Mouse (Mus musculus) yolk sac, embryonic 10.5 days (tissue): ENCODE measurements around the gene Tspear.
"Not testable (repeated sequence)": the region's sequence is repeated elsewhere in the genome, so short reads cannot be mapped to it uniquely, and the experiment has no call there.

Experiments
- DNase-seq: peaks from one replicate; pipeline ENCODE4 v3.0.0-alpha.2; 2017; ENCODE audit warnings: low spot score

Gene Tspear

GRCm38 (mm10) chr10:77713734-77714133 lies 27.4 kb downstream of the Tspear start:
- DNase-seq = no peak

- no peak for DNase-seq
These were observed 29.1 kb downstream of the Tspear start, which contains the start of gene Gm10142 for GRCm38 (mm10) chr10:77715507-77715906. Gene Gm10142 (plus strand): TSS chr10:77715807.

- DNase-seq = not testable (repeated sequence)
These were observed 33.9 kb downstream of the Tspear start, which contains the start of gene Krtap12-1 for GRCm38 (mm10) chr10:77720299-77720698. Gene Krtap12-1 (plus strand): TSS chr10:77720599.

- DNase-seq = no peak
These were observed 38.5 kb downstream of the Tspear start for GRCm38 (mm10) chr10:77724855-77725254.

GRCm38 (mm10) chr10:77726186-77726585 lies 39.8 kb downstream of the Tspear start, which contains the start of gene Gm10100:
Gene Gm10100 (plus strand): TSS chr10:77726486.
- no peak for DNase-seq

- DNase-seq = no peak
These were observed 41.9 kb downstream of the Tspear start for GRCm38 (mm10) chr10:77728280-77728679.

GRCm38 (mm10) chr10:77729241-77729640 lies 42.9 kb downstream of the Tspear start:
- no peak for DNase-seq

- no peak for DNase-seq
These were observed 49.6 kb downstream of the Tspear start for GRCm38 (mm10) chr10:77735928-77736327.

GRCm38 (mm10) chr10:77738929-77739328 lies 52.6 kb downstream of the Tspear start:
- no peak for DNase-seq

GRCm38 (mm10) chr10:77741924-77742688 lies 55.7 kb downstream of the Tspear start, which contains the start of gene Gm18596:
Gene Gm18596 (minus strand): TSS chr10:77742638.
- DNase-seq = not testable (repeated sequence)

GRCm38 (mm10) chr10:77750686-77751085 lies 64.3 kb downstream of the Tspear start:
- DNase-seq = not testable (repeated sequence)

GRCm38 (mm10) chr10:77751254-77751653 lies 64.9 kb downstream of the Tspear start, which contains the start of gene Gm9736:
Gene Gm9736 (minus strand): TSS chr10:77751354.
- DNase-seq = not testable (repeated sequence)

- not testable (repeated sequence) for DNase-seq
These were observed 65.9 kb downstream of the Tspear start for GRCm38 (mm10) chr10:77752312-77752711.

GRCm38 (mm10) chr10:77753448-77753847 lies 67.1 kb downstream of the Tspear start:
- no peak for DNase-seq

- DNase-seq = not testable (repeated sequence)
These were observed 73.2 kb downstream of the Tspear start, which contains the start of gene Gm3233 for GRCm38 (mm10) chr10:77759582-77759981. Gene Gm3233 (minus strand): TSS chr10:77759682.

GRCm38 (mm10) chr10:77769727-77770126 lies 83.4 kb downstream of the Tspear start:
- no peak for DNase-seq

- DNase-seq = not testable (repeated sequence)
These were observed 84.9 kb downstream of the Tspear start, which contains the start of gene Gm3238 for GRCm38 (mm10) chr10:77771225-77771624. Gene Gm3238 (minus strand): TSS chr10:77771325.

- not testable (repeated sequence) for DNase-seq
These were observed 85.8 kb downstream of the Tspear start for GRCm38 (mm10) chr10:77772142-77772541.

GRCm38 (mm10) chr10:77776844-77777243 lies 90.5 kb downstream of the Tspear start, which contains the start of gene Gm7138:
Gene Gm7138 (minus strand): TSS chr10:77776944.
- DNase-seq = not testable (repeated sequence)

- DNase-seq = not testable (repeated sequence)
These were observed 96.1 kb downstream of the Tspear start, which contains the start of gene Gm3250 for GRCm38 (mm10) chr10:77782442-77782841. Gene Gm3250 (minus strand): TSS chr10:77782542.

- not testable (repeated sequence) for DNase-seq
These were observed 97.0 kb downstream of the Tspear start for GRCm38 (mm10) chr10:77783396-77783795.

- DNase-seq = not testable (repeated sequence)
These were observed 101.5 kb downstream of the Tspear start, which contains the start of gene Gm7137 for GRCm38 (mm10) chr10:77787876-77788275. Gene Gm7137 (minus strand): TSS chr10:77788200.

- no peak for DNase-seq
These were observed 102.3 kb downstream of the Tspear start for GRCm38 (mm10) chr10:77788621-77789020.
